Mouse (Mus musculus) embryo, embryonic 10.5 days (tissue): ENCODE results near the gene Tstd3.
A peak's percentile ranks its signal among the peaks of the same experiment; 100 is the strongest.
"Not testable (repeated sequence)": the region's sequence is repeated elsewhere in the genome, so short reads cannot be mapped to it uniquely, and the experiment has no call there.

Experiments
- DNase-seq: peaks from one replicate; pipeline ENCODE4 v3.0.0-alpha.2; 2015; ENCODE audit warnings: low spot score

Gene Tstd3

GRCm38 (mm10) chr4:21745723-21746122 is 21.3 kb downstream of the Tstd3 start:
- DNase-seq, result no peak

- DNase-seq, result not testable (repeated sequence)
Measured at GRCm38 (mm10) chr4:21744142-21744541, 22.9 kb downstream of the Tstd3 start.

GRCm38 (mm10) chr4:21739169-21739568 is 27.8 kb downstream of the Tstd3 start:
- no peak for DNase-seq

- peak; percentile 95 for DNase-seq
Measured at GRCm38 (mm10) chr4:21727615-21728165, 39.3 kb downstream of the Tstd3 start, which contains the start of gene Ccnc. TSS of gene Ccnc (plus strand) at chr4:21727701.

- DNase-seq, result peak; percentile 81
Measured at GRCm38 (mm10) chr4:21726912-21727614, 39.9 kb downstream of the Tstd3 start.

- DNase-seq, result peak; percentile 45
Measured at GRCm38 (mm10) chr4:21722752-21723334, 44.2 kb downstream of the Tstd3 start.

- DNase-seq, result peak; percentile 94
Measured at GRCm38 (mm10) chr4:21712147-21712546, 54.9 kb downstream of the Tstd3 start.
